Comparison of ENCODE assay signal across 1 mouse cellular context in genomic region chr3:146498989-146499388, GRCm38 (mm10).
TF ChIP-seq lines count a peak whose summit lies in the region.

No protein-coding gene starts in this region.

TF ChIP-seq in CH12.LX, 34 proteins besides CTCF, POLR2A, EP300 and RAD21 (continued from another document):
- TF ChIP-seq CHD2 (IDR thresholded peaks at IDR 0.05; ENCODE audit: low read length): no peak
- TF ChIP-seq CHD1 (IDR thresholded peaks at IDR 0.05; ENCODE audit: low read depth, low read length): peak; percentile 90; the same call in 1 of the 2 replicates
- peak; percentile 39; the same call in 1 of the 2 replicates for TF ChIP-seq HCFC1 (IDR thresholded peaks at IDR 0.05; ENCODE audit: low read depth, low read length)
- TF ChIP-seq MYC (IDR thresholded peaks at IDR 0.05; ENCODE audit: low read depth, low read length): no peak
